Mouse (Mus musculus) olfactory bulb, adult 2 months (tissue): ENCODE measurements at regions not wholly inside any gene's neighbourhood (a gene's known extent, or its start where the extent isn't known, plus 50 kb on each side); places are given as distances from the start of the nearest gene placed in this dataset.

ENCODE experiments used
- H3K27ac ChIP-seq: fragments of 200-500 bp; 2 replicates; pipeline ENCODE4 v1.5.1; 2012; ENCODE audit warnings: low read depth, low read length; ENCODE audit not compliant: insufficient read depth
- H3K4me1 ChIP-seq: fragments of 200-500 bp; 2 replicates; pipeline ENCODE4 v1.6.1; 2012; ENCODE audit warnings: low read length; ENCODE audit not compliant: control insufficient read depth, insufficient read depth
- H3K4me3 ChIP-seq: fragments of 200-500 bp; 2 replicates; pipeline ENCODE4 v1.5.1; 2012; ENCODE audit warnings: mild to moderate bottlenecking, low read depth, low read length, moderate library complexity; ENCODE audit not compliant: insufficient read depth
- CTCF ChIP-seq: fragments of 200-500 bp; IDR thresholded peaks from 2 replicates; pipeline ENCODE4 v1.5.1; 2012; ENCODE audit warnings: low read depth, mild to moderate bottlenecking, low read length, moderate library complexity; ENCODE audit not compliant: insufficient read depth
- POLR2A ChIP-seq: fragments of 200-500 bp; IDR thresholded peaks from 2 replicates; pipeline ENCODE4 v1.6.1; 2012; ENCODE audit warnings: mild to moderate bottlenecking, low read depth, low read length, moderate library complexity; ENCODE audit not compliant: insufficient read depth
- WGBS: fragments of 180-500 bp; shearing (Covaris S2); methylation state at CpG from one replicate; pipeline ENCODE4 v1.1.7; 2018; 5-methylcytosine and 5-hydroxymethylcytosine counted together

GRCm38 (mm10) chr12:16152108-16152507 lies 335.4 kb upstream of the Trib2 start:
- TF ChIP-seq CTCF = no peak
- no peak for TF ChIP-seq POLR2A
- Histone ChIP-seq H3K4me3 (no peak overlapping the region), H3K4me1 (peaks cover 3% of the 10 kb centered on the region; the same call in 1 of the 2 replicates), H3K27ac (no peak overlapping the region)
- WGBS = 94% methylated on average over 11 of the region's 11 CpGs

- peaks cover 3% of the 10 kb centered on the region; the same call in 1 of the 2 replicates for H3K4me1 ChIP-seq
- 35% methylated on average over 5 of the region's 5 CpGs for WGBS
- H3K4me3 ChIP-seq = no peak overlapping the region
- TF ChIP-seq POLR2A (no peak), CTCF (no peak)
- no peak overlapping the region for H3K27ac ChIP-seq
Measured at GRCm38 (mm10) chr12:16151170-16151702, 334.5 kb upstream of the Trib2 start.

- 85% methylated on average over 2 of the region's 2 CpGs for WGBS
- Histone ChIP-seq H3K4me1 (peaks cover 3% of the 10 kb centered on the region; the same call in 1 of the 2 replicates), H3K4me3 (no peak overlapping the region), H3K27ac (no peak overlapping the region)
- TF ChIP-seq POLR2A (no peak), CTCF (no peak)
Measured at GRCm38 (mm10) chr12:16146919-16147318, 330.2 kb upstream of the Trib2 start.

GRCm38 (mm10) chr12:16145621-16146020 lies 328.9 kb upstream of the Trib2 start:
- TF ChIP-seq POLR2A (no peak), CTCF (no peak)
- 32% methylated on average over 7 of the region's 7 CpGs for WGBS
- H3K27ac ChIP-seq = no peak overlapping the region
- no peak overlapping the region for H3K4me3 ChIP-seq
- no peaks in the 10 kb centered on the region for H3K4me1 ChIP-seq

GRCm38 (mm10) chr12:16141193-16141592 lies 324.5 kb upstream of the Trib2 start:
- H3K27ac ChIP-seq = no peak overlapping the region
- TF ChIP-seq CTCF (no peak), POLR2A (no peak)

GRCm38 (mm10) chr12:16140511-16141110 lies 323.9 kb upstream of the Trib2 start:
- Histone ChIP-seq H3K27ac (no peak overlapping the region), H3K4me3 (no peak overlapping the region), H3K4me1 (no peaks in the 10 kb centered on the region)
- WGBS = 84% methylated on average over 5 of the region's 5 CpGs
- no peak for TF ChIP-seq CTCF
- no peak for TF ChIP-seq POLR2A

More at GRCm38 (mm10) chr12:16141193-16141592, 324.5 kb upstream of the Trib2 start:
- Histone ChIP-seq H3K4me1 (no peaks in the 10 kb centered on the region), H3K4me3 (no peak overlapping the region)
- whole genome bisulfite sequencing = 85% methylated on average over 4 of the region's 4 CpGs

GRCm38 (mm10) chr12:16139152-16139551 lies 322.4 kb upstream of the Trib2 start:
- H3K27ac ChIP-seq = no peak overlapping the region
- no peak overlapping the region for H3K4me3 ChIP-seq
- TF ChIP-seq POLR2A (no peak), CTCF (no peak)
- no peaks in the 10 kb centered on the region for H3K4me1 ChIP-seq
- 65% methylated on average over 4 of the region's 4 CpGs for WGBS

- no peak overlapping the region for H3K27ac ChIP-seq
- H3K4me3 ChIP-seq = no peak overlapping the region
- TF ChIP-seq CTCF (no peak), POLR2A (no peak)
- 90% methylated on average over 3 of the region's 3 CpGs for WGBS
- H3K4me1 ChIP-seq = no peaks in the 10 kb centered on the region
Measured at GRCm38 (mm10) chr12:16137801-16138200, 321.1 kb upstream of the Trib2 start.

GRCm38 (mm10) chr12:16136214-16136671 lies 319.5 kb upstream of the Trib2 start:
- WGBS = 71% methylated on average over 5 of the region's 5 CpGs
- Histone ChIP-seq H3K27ac (no peak overlapping the region), H3K4me1 (no peaks in the 10 kb centered on the region), H3K4me3 (no peak overlapping the region)
- TF ChIP-seq POLR2A (no peak), CTCF (no peak)
